Mouse (Mus musculus) E14TG2a.4 (cell line): ENCODE measurements at regions not wholly inside any gene's neighbourhood (a gene's known extent, or its start where the extent isn't known, plus 50 kb on each side); places are given as distances from the start of the nearest gene placed in this dataset.

ENCODE experiments used
- CTCF ChIP-seq: conservative IDR thresholded peaks from 2 replicates; pipeline ENCODE4 v1.5.1; 2014; ENCODE audit warnings: low read length
- NANOG ChIP-seq: IDR thresholded peaks from 2 replicates; pipeline ENCODE4 v1.6.1; 2014; ENCODE audit warnings: borderline replicate concordance, low read length, mixed read lengths

DNA sequence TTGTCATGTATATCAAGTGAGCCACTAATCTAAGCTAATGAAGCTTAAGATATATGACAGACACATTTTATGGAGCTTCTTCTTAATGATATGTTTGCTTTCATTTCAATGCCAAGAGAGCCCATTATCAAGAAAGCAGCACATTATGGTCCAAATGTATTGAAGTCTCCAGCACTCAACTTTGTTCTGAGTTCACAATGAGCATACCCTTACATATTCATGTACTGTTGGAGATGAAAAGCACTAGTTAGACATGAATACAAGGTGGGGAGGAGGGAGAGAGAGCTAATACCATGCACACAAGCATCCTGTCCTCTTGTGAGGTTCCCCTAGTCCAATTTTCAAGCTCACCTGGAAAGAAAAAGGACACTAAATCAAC lies 241.3 kb downstream of the Car8 start:
- TF ChIP-seq CTCF (no peak), NANOG (no peak)
